Mouse (Mus musculus) midbrain, embryonic 16.5 days (tissue): Measurements from ENCODE around the gene Txlna. TPM values are rescaled to one million over a fixed set of nuclear protein-coding genes. Genes with fewer than 3 reads are reported as not detected.

Experiments used
- ATAC-seq: fragments of 200-750 bp; cut with Nextera tagmentation; 2 replicates; pipeline ENCODE4 v1.8.0; 2017; ENCODE audit warnings: moderate TSS enrichment
- H3K27ac ChIP-seq: fragments of 300-500 bp; sonication (generic); 2 replicates; pipeline ENCODE4 v1.5.1; 2014; ENCODE audit warnings: mild to moderate bottlenecking, low read length, mixed read lengths
- H3K27me3 ChIP-seq: fragments of 300-500 bp; sonication (generic); 2 replicates; pipeline ENCODE4 v1.6.1; 2014; ENCODE audit warnings: low read depth, low read length, mixed read lengths; ENCODE audit not compliant: control insufficient read depth, insufficient read depth
- H3K36me3 ChIP-seq: fragments of 300-500 bp; sonication (generic); 2 replicates; pipeline ENCODE4 v1.6.1; 2014; ENCODE audit warnings: mild to moderate bottlenecking, low read length, moderate library complexity, mixed read lengths; ENCODE audit not compliant: control insufficient read depth, insufficient read depth
- H3K4me1 ChIP-seq: fragments of 300-500 bp; sonication (generic); 2 replicates; pipeline ENCODE4 v1.6.1; 2014; ENCODE audit warnings: mild to moderate bottlenecking, low read length, mixed read lengths; ENCODE audit not compliant: control insufficient read depth, insufficient read depth
- H3K4me2 ChIP-seq: fragments of 300-500 bp; sonication (generic); 2 replicates; pipeline ENCODE4 v1.6.1; 2014; ENCODE audit warnings: mild to moderate bottlenecking, low read length, mixed read lengths
- H3K4me3 ChIP-seq: fragments of 300-500 bp; sonication (generic); 2 replicates; pipeline ENCODE4 v1.5.1; 2014; ENCODE audit warnings: low read depth, mild to moderate bottlenecking, low read length, moderate library complexity, mixed read lengths
- H3K9ac ChIP-seq: fragments of 300-500 bp; sonication (generic); 2 replicates; pipeline ENCODE4 v1.6.1; 2014; ENCODE audit warnings: low read depth, low read length, mixed read lengths
- H3K9me3 ChIP-seq: fragments of 300-500 bp; sonication (generic); replicated peaks from 2 replicates; pipeline ENCODE4 v1.6.1; 2014; ENCODE audit warnings: mild to moderate bottlenecking, low read length, mixed read lengths; ENCODE audit not compliant: control insufficient read depth, poor library complexity, severe bottlenecking
- WGBS: fragments of 180-500 bp; shearing (Covaris S2); extraction: QIAGEN DNeasy Blood & Tissue Kit; methylation state at CpG from one replicate; pipeline ENCODE4 v1.1.7; 2014; 5-methylcytosine and 5-hydroxymethylcytosine counted together
- polyA plus RNA-seq: library from polyadenylated mRNA; unstranded; fragments of >200 nt; fragmentation: Nextera tagmentation; extraction: Ambion mirVana; gene quantifications from 2 replicates; pipeline ENCODE4 v1.2.1, GENCODE M21; 2015

Gene Txlna
- 42.5 and 49.8 TPM in 2 replicates for polyA plus RNA-seq

GRCm38 (mm10) chr4:129640638-129641467 lies at the start of gene Txlna:
Gene Txlna, minus strand, starts transcription at chr4:129641065.
- Histone ChIP-seq H3K4me2 (peak within 1 kb of the TSS; percentile 79), H3K9me3 (no peaks in the 10 kb centered on the region), H3K4me1 (peaks cover 20% of the 10 kb centered on the region), H3K27ac (peak within 1 kb of the TSS; percentile 94), H3K27me3 (no peaks in the 10 kb centered on the region), H3K9ac (peak within 1 kb of the TSS; percentile 71), H3K36me3 (peaks cover 16% of the 10 kb centered on the region), H3K4me3 (peak within 1 kb of the TSS; percentile 67)
- under 1% methylated on average over 59 of the region's 60 CpGs for WGBS
- peak; percentile 97 for ATAC-seq

- H3K36me3 ChIP-seq = peaks cover 59% of the 10 kb centered on the region
- over 99% methylated on average over 6 of the region's 6 CpGs for WGBS
- no peak overlapping the region for H3K27ac ChIP-seq
- H3K4me1 ChIP-seq = no peaks in the 10 kb centered on the region
- H3K9me3 ChIP-seq = no peaks in the 10 kb centered on the region
- H3K27me3 ChIP-seq = no peaks in the 10 kb centered on the region
- no peak overlapping the region for H3K9ac ChIP-seq
- H3K4me3 ChIP-seq = no peak overlapping the region
- ATAC-seq = no peak
- no peak overlapping the region for H3K4me2 ChIP-seq
These were observed 43.7 kb upstream of the Txlna start for GRCm38 (mm10) chr4:129684531-129684930.

- no peak overlapping the region for H3K9ac ChIP-seq
- H3K36me3 ChIP-seq = peaks cover 55% of the 10 kb centered on the region
- H3K4me3 ChIP-seq = no peak overlapping the region
- H3K9me3 ChIP-seq = no peaks in the 10 kb centered on the region
- no peak for ATAC-seq
- no peaks in the 10 kb centered on the region for H3K27me3 ChIP-seq
- 92% methylated on average over 11 of the region's 11 CpGs for WGBS
- H3K4me1 ChIP-seq = no peaks in the 10 kb centered on the region
- H3K27ac ChIP-seq = no peak overlapping the region
- no peak overlapping the region for H3K4me2 ChIP-seq
These were observed 43.1 kb upstream of the Txlna start for GRCm38 (mm10) chr4:129683901-129684493.

DNA sequence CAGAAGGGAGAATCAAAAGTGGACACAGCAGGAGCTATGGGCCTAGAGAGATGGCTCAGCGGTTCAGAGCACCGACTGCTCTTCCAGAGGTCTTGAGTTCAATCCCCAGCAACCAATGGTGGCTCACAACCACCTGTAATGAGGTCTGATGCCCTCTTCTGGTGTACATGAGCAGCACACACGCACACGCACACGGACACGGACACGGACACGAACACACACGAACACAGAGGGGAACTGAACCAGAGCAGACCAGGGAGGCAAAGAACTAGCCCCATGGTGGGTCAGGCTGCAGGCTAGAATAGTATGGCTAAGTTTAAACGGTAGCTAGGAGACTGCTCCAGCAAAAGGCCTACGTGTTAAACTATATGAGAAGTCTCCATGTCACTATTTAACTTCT lies 41.0 kb upstream of the Txlna start:
- no peaks in the 10 kb centered on the region for H3K9me3 ChIP-seq
- H3K9ac ChIP-seq = no peak overlapping the region
- no peaks in the 10 kb centered on the region for H3K4me1 ChIP-seq
- no peaks in the 10 kb centered on the region for H3K27me3 ChIP-seq
- WGBS = 97% methylated on average over 11 of the region's 11 CpGs
- no peak for ATAC-seq
- peaks cover 65% of the 10 kb centered on the region for H3K36me3 ChIP-seq
- H3K4me2 ChIP-seq = no peak overlapping the region
- no peak overlapping the region for H3K4me3 ChIP-seq
- no peak overlapping the region for H3K27ac ChIP-seq

GRCm38 (mm10) chr4:129672878-129673449 lies 32.1 kb upstream of the Txlna start:
- no peaks in the 10 kb centered on the region for H3K27me3 ChIP-seq
- H3K4me1 ChIP-seq = peaks cover 16% of the 10 kb centered on the region; the same call in 1 of the 2 replicates
- ATAC-seq = no peak
- H3K4me3 ChIP-seq = peak overlapping the region; percentile 85
- peak overlapping the region; percentile 93 for H3K9ac ChIP-seq
- H3K27ac ChIP-seq = peak overlapping the region; percentile 90
- peak overlapping the region; percentile 73 for H3K4me2 ChIP-seq
- no peaks in the 10 kb centered on the region for H3K9me3 ChIP-seq
- WGBS = 6% methylated on average over 10 of the region's 10 CpGs
- peaks cover 17% of the 10 kb centered on the region for H3K36me3 ChIP-seq

DNA sequence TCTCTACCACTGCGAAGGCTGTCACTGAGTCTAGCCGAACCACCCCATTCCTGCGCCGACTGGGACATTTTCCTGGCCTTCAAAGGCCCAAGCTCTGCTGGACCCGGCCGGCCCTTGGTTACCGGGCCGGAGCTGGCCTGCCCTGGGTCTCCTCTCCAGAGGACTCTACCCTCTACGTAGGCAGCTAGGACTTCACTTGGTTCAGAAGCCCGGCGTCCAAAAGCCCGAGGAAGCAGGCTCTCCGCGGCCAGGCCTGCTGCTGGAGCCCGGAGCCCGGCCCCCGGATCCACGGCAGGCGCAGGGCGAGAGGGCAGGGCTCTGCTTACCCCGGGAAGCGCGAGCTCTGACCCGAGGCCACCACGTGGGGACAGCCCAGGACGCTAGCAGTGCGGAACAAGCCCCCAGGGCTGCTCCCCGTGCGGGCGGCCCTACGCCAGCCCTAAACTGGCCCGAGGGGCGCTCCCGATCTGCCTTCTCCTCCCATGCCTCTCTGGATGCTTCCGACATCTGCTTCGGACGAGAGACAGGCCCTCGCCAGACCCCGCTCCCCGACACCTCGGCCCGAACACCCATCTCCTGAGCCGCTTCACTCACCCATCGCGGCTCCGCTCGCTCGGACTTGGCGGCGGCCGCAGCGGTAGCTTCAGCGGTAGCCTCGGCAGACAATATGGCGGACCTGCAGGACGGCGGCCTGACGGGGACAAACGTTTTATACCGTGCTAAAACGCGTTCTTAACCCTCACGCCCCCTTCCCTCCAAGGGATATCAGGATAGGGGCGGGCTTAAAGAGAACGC lies 31.4 kb upstream of the Txlna start, which contains the start of gene Kpna6:
Gene Kpna6 (minus strand): TSS at position 685 of the 795 bp plus-strand sequence.
- Histone ChIP-seq H3K4me2 (peak within 1 kb of the TSS; percentile 73), H3K27ac (peak within 1 kb of the TSS; percentile 90), H3K9ac (peak within 1 kb of the TSS; percentile 93), H3K9me3 (no peaks in the 10 kb centered on the region), H3K36me3 (peaks cover 12% of the 10 kb centered on the region), H3K27me3 (no peaks in the 10 kb centered on the region), H3K4me3 (peak within 1 kb of the TSS; percentile 85), H3K4me1 (peaks cover 16% of the 10 kb centered on the region; the same call in 1 of the 2 replicates)
- under 1% methylated on average over 65 of the region's 65 CpGs for WGBS
- ATAC-seq = peak; percentile 87

- ATAC-seq = peak; percentile 49; the same call in 1 of the 2 replicates
- Histone ChIP-seq H3K9ac (peak overlapping the region; percentile 93), H3K4me2 (peak overlapping the region; percentile 73), H3K27me3 (no peaks in the 10 kb centered on the region), H3K4me3 (peak overlapping the region; percentile 85), H3K4me1 (peaks cover 16% of the 10 kb centered on the region; the same call in 1 of the 2 replicates), H3K9me3 (no peaks in the 10 kb centered on the region), H3K36me3 (peaks cover 5% of the 10 kb centered on the region), H3K27ac (peak overlapping the region; percentile 90)
- WGBS = 8% methylated on average over 12 of the region's 12 CpGs
These were observed 30.7 kb upstream of the Txlna start for GRCm38 (mm10) chr4:129671491-129672082.

DNA sequence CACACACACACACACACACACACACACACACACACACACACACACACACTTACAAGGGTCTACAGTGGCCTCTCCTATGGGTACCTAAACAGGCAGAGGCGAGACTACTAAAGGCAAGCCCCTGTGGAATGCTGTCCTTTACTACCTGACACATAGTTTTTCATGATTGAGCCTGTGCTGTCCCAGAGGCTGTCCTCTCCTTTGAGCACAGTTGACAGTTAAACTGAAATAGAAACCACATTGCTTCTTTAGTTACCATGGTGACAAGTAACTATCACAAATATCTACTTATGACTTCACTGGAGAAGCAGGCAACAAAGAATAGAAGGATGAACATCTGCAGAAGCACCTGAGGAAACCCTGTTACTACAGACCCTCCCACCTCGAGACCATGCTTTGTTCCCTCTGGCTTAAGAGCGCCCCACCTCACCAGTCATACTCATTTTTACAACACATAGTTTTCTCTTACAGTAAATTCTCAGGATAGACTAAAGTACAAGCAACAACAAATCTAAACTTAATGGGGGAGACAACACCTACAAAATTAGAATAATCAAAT lies 21.5 kb upstream of the Txlna start:
- Histone ChIP-seq H3K36me3 (peaks cover 5% of the 10 kb centered on the region), H3K4me1 (no peaks in the 10 kb centered on the region), H3K9ac (no peak overlapping the region), H3K27ac (no peak overlapping the region), H3K27me3 (no peaks in the 10 kb centered on the region), H3K4me3 (no peak overlapping the region), H3K4me2 (no peak overlapping the region), H3K9me3 (no peaks in the 10 kb centered on the region)
- 83% methylated on average over 3 of the region's 3 CpGs for WGBS
- no peak for ATAC-seq
